Mouse (Mus musculus) olfactory bulb, adult 2 months (tissue): ENCODE data around the gene Slc46a1. TPM values are rescaled to one million over a fixed set of nuclear protein-coding genes. Genes with fewer than 3 reads are reported as not detected.

ENCODE experiments used
- H3K27ac ChIP-seq: fragments of 200-500 bp; 2 replicates; pipeline ENCODE4 v1.5.1; 2012; ENCODE audit warnings: low read depth, low read length; ENCODE audit not compliant: insufficient read depth
- H3K4me1 ChIP-seq: fragments of 200-500 bp; 2 replicates; pipeline ENCODE4 v1.6.1; 2012; ENCODE audit warnings: low read length; ENCODE audit not compliant: control insufficient read depth, insufficient read depth
- H3K4me3 ChIP-seq: fragments of 200-500 bp; 2 replicates; pipeline ENCODE4 v1.5.1; 2012; ENCODE audit warnings: mild to moderate bottlenecking, low read depth, low read length, moderate library complexity; ENCODE audit not compliant: insufficient read depth
- CTCF ChIP-seq: fragments of 200-500 bp; IDR thresholded peaks from 2 replicates; pipeline ENCODE4 v1.5.1; 2012; ENCODE audit warnings: low read depth, mild to moderate bottlenecking, low read length, moderate library complexity; ENCODE audit not compliant: insufficient read depth
- POLR2A ChIP-seq: fragments of 200-500 bp; IDR thresholded peaks from 2 replicates; pipeline ENCODE4 v1.6.1; 2012; ENCODE audit warnings: mild to moderate bottlenecking, low read depth, low read length, moderate library complexity; ENCODE audit not compliant: insufficient read depth
- WGBS: fragments of 180-500 bp; shearing (Covaris S2); methylation state at CpG from one replicate; pipeline ENCODE4 v1.1.7; 2018; 5-methylcytosine and 5-hydroxymethylcytosine counted together
- polyA plus RNA-seq: library from polyadenylated mRNA; stranded (reverse); fragments of >200 nt; gene quantifications from 2 replicates; pipeline ENCODE4 v1.2.4, GENCODE M21; 2012; ENCODE audit warnings: low replicate concordance; ENCODE audit not compliant: missing spikeins, insufficient read depth, insufficient read length

Slc46a1 gene
- polyA plus RNA-seq, 1 experiment: not detected

- H3K4me3 ChIP-seq: no peak overlapping the region
- TF ChIP-seq CTCF: no peak
- WGBS: 89% methylated on average over 1 of the region's 1 CpGs
- H3K4me1 ChIP-seq: peaks cover 3% of the 10 kb centered on the region; the same call in 1 of the 2 replicates
- no peak overlapping the region for H3K27ac ChIP-seq
Measured at GRCm38 (mm10) chr11:78448242-78448641, 17.3 kb upstream of the Slc46a1 start.

GRCm38 (mm10) chr11:78450337-78450736 is 15.2 kb upstream of the Slc46a1 start:
- no peak overlapping the region for H3K4me3 ChIP-seq
- WGBS: 60% methylated on average over 2 of the region's 2 CpGs
- H3K4me1 ChIP-seq: peaks cover 3% of the 10 kb centered on the region; the same call in 1 of the 2 replicates
- no peak for TF ChIP-seq CTCF
- TF ChIP-seq POLR2A: no peak
- no peak overlapping the region for H3K27ac ChIP-seq

GRCm38 (mm10) chr11:78453675-78454074 is 11.8 kb upstream of the Slc46a1 start:
- 17% methylated on average over 4 of the region's 4 CpGs for WGBS
- Histone ChIP-seq H3K4me1 (peaks cover 3% of the 10 kb centered on the region; the same call in 1 of the 2 replicates), H3K27ac (no peak overlapping the region), H3K4me3 (no peak overlapping the region)
- no peak for TF ChIP-seq CTCF
- no peak for TF ChIP-seq POLR2A

- no peak for TF ChIP-seq POLR2A
- TF ChIP-seq CTCF: no peak
- Histone ChIP-seq H3K27ac (no peak overlapping the region), H3K4me3 (no peak overlapping the region), H3K4me1 (peaks cover 3% of the 10 kb centered on the region; the same call in 1 of the 2 replicates)
- 76% methylated on average over 7 of the region's 7 CpGs for WGBS
Measured at GRCm38 (mm10) chr11:78454276-78454675, 11.2 kb upstream of the Slc46a1 start.

GRCm38 (mm10) chr11:78455308-78455707 is 10.2 kb upstream of the Slc46a1 start:
- TF ChIP-seq CTCF (no peak), POLR2A (no peak)
- Histone ChIP-seq H3K4me3 (no peak overlapping the region), H3K4me1 (peaks cover under 1% of the 10 kb centered on the region; the same call in 1 of the 2 replicates), H3K27ac (no peak overlapping the region)
- 35% methylated on average over 5 of the region's 5 CpGs for WGBS

GRCm38 (mm10) chr11:78458740-78459139 is 6.8 kb upstream of the Slc46a1 start:
- 84% methylated on average over 17 of the region's 17 CpGs for WGBS
- TF ChIP-seq CTCF (no peak), POLR2A (no peak)
- H3K27ac ChIP-seq: no peak overlapping the region
- H3K4me1 ChIP-seq: no peaks in the 10 kb centered on the region; the same call in 1 of the 2 replicates
- no peak overlapping the region for H3K4me3 ChIP-seq

- Histone ChIP-seq H3K4me3 (no peak overlapping the region), H3K4me1 (peaks cover 10% of the 10 kb centered on the region), H3K27ac (no peak overlapping the region)
- WGBS: 76% methylated on average over 1 of the region's 1 CpGs
- no peak for TF ChIP-seq POLR2A
Measured at GRCm38 (mm10) chr11:78461894-78462293, 3.6 kb upstream of the Slc46a1 start.

GRCm38 (mm10) chr11:78462669-78463068 is 2.8 kb upstream of the Slc46a1 start:
- Histone ChIP-seq H3K27ac (no peak overlapping the region), H3K4me3 (no peak overlapping the region), H3K4me1 (peaks cover 11% of the 10 kb centered on the region)
- 83% methylated on average over 5 of the region's 5 CpGs for WGBS
- TF ChIP-seq CTCF (no peak), POLR2A (no peak)

- Histone ChIP-seq H3K4me3 (no peak overlapping the region), H3K27ac (no peak overlapping the region), H3K4me1 (peaks cover 11% of the 10 kb centered on the region)
- WGBS: 72% methylated on average over 13 of the region's 13 CpGs
- TF ChIP-seq CTCF: no peak
- no peak for TF ChIP-seq POLR2A
Measured at GRCm38 (mm10) chr11:78463286-78464036, 2.0 kb upstream of the Slc46a1 start.
